Mouse (Mus musculus) olfactory bulb, adult 2 months (tissue): ENCODE measurements around the gene Arid3a. TPM values are rescaled to one million over a fixed set of nuclear protein-coding genes. Genes with fewer than 3 reads are reported as not detected.
A peak's percentile ranks its signal among the peaks of the same experiment; 100 is the strongest.

Source experiments
- H3K27ac ChIP-seq: fragments of 200-500 bp; 2 replicates; pipeline ENCODE4 v1.5.1; 2012; ENCODE audit warnings: low read depth, low read length; ENCODE audit not compliant: insufficient read depth
- H3K4me1 ChIP-seq: fragments of 200-500 bp; 2 replicates; pipeline ENCODE4 v1.6.1; 2012; ENCODE audit warnings: low read length; ENCODE audit not compliant: control insufficient read depth, insufficient read depth
- H3K4me3 ChIP-seq: fragments of 200-500 bp; 2 replicates; pipeline ENCODE4 v1.5.1; 2012; ENCODE audit warnings: mild to moderate bottlenecking, low read depth, low read length, moderate library complexity; ENCODE audit not compliant: insufficient read depth
- CTCF ChIP-seq: fragments of 200-500 bp; IDR thresholded peaks from 2 replicates; pipeline ENCODE4 v1.5.1; 2012; ENCODE audit warnings: low read depth, mild to moderate bottlenecking, low read length, moderate library complexity; ENCODE audit not compliant: insufficient read depth
- POLR2A ChIP-seq: fragments of 200-500 bp; IDR thresholded peaks from 2 replicates; pipeline ENCODE4 v1.6.1; 2012; ENCODE audit warnings: mild to moderate bottlenecking, low read depth, low read length, moderate library complexity; ENCODE audit not compliant: insufficient read depth
- WGBS: fragments of 180-500 bp; shearing (Covaris S2); methylation state at CpG from one replicate; pipeline ENCODE4 v1.1.7; 2018; 5-methylcytosine and 5-hydroxymethylcytosine counted together
- polyA plus RNA-seq: library from polyadenylated mRNA; stranded (reverse); fragments of >200 nt; gene quantifications from 2 replicates; pipeline ENCODE4 v1.2.4, GENCODE M21; 2012; ENCODE audit warnings: low replicate concordance; ENCODE audit not compliant: missing spikeins, insufficient read depth, insufficient read length

Gene Arid3a
- polyA plus RNA-seq, 1 experiment = not detected

DNA sequence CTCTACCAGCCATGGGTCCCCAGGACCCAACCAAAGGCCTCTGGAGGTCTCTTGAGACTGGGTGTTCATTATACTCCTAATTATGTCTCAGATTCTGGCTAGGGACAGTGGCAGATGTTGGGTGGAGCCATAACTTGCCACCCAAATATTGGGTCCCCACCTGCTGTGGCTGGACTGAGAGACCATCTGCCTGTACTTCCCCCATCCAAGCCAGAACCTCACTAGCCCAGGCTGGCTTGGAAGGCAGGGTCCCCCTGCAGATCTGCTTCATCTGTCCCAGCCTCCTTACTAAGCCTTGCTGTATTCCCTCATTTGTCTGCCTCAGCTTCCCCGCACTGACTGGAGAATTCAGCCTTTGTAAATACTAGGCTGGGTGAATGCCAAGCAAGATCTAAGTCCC lies 41.3 kb downstream of the Arid3a start:
- peaks cover 7% of the 10 kb centered on the region; the same call in 1 of the 2 replicates for H3K4me1 ChIP-seq
- H3K27ac ChIP-seq = no peak overlapping the region
- 59% methylated on average over 1 of the region's 1 CpGs for WGBS
- no peak for TF ChIP-seq POLR2A
- no peak for TF ChIP-seq CTCF
- H3K4me3 ChIP-seq = no peak overlapping the region

DNA sequence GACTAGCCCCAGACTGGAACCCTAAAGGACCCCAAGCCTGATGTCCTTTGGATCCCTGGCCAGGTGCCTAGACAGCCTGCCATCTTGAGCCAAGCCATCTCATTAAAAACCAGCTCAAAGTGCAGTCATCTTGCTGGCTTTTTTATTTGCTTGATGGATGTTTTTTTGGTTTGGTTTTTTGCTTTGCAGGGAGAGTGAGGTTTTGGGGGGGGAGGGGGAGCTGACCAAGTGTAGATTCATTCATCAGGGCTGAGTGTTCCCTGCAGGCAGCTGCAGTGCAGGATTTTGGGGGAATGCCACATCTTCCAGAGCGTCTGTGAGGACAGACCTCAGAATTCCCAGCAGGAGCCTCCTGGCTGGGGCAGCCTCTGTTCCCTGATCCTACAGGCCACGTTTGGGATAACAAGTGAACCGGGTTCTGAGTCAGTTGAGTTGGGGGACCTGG lies 42.3 kb downstream of the Arid3a start:
- Histone ChIP-seq H3K4me1 (peaks cover 7% of the 10 kb centered on the region; the same call in 1 of the 2 replicates), H3K27ac (no peak overlapping the region), H3K4me3 (no peak overlapping the region)
- TF ChIP-seq POLR2A (no peak), CTCF (no peak)
- WGBS = 26% methylated on average over 3 of the region's 3 CpGs

DNA sequence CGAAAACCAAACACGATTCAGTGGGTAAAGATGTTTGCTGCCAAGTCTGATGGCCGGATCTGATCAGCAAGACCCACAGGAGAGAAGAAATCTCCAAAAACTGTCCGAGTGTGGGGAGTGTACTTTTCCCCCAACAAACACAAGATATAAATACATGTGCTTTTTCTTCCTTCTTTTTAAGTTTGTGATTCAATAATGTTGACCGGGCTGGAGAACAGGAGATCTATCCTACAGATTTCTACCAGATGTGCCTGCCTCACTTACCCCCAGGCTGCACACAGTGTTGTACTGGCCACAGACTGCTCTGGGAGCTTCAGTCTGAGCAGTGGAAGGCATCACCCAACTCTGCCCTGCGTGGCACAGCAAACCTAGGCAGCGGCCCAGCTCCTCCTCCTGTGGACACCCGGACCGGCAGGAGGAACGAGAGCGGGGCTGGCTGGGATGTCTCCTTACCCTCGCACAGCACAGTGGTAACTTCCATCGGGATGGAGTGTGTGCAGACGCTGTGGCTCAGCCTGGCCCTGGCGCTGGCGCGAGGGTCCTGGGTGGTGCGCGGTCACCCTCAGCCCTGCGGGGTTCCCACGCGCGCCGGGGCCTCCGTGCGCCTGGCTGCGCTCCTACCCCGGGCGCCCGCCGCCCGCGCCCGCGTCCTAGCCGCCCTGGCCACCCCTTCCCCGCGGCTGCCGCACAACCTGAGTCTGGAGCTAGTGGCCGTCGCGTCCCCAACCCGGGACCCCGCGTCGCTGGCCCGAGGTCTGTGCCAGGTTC lies 43.8 kb downstream of the Arid3a start, which contains the start of gene Grin3b:
Gene Grin3b, plus strand, starts transcription at position 301 of the 768 bp plus-strand sequence.
- WGBS = 7% methylated on average over 47 of the region's 47 CpGs
- Histone ChIP-seq H3K27ac (no peak within 1 kb of the TSS), H3K4me1 (peaks cover 7% of the 10 kb centered on the region; the same call in 1 of the 2 replicates), H3K4me3 (peak within 1 kb of the TSS; percentile 23)
- TF ChIP-seq POLR2A = no peak
- no peak for TF ChIP-seq CTCF

DNA sequence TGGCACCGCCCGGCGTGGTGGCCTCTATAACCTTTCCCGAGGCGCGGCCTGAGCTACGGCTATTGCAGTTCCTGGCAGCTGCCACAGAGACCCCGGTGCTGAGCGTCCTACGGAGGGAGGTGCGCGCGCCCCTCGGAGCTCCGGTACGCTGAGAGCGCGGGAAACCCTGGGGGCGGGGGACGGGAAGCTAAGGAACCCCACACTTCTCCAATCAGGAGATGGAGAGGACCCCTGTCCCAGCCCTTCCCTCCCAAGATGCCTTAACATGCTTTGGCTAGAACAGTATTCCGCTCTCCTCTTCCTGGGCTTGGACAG lies 44.3 kb downstream of the Arid3a start:
- H3K4me3 ChIP-seq = peak overlapping the region; percentile 23
- TF ChIP-seq CTCF = no peak
- TF ChIP-seq POLR2A = no peak
- 7% methylated on average over 21 of the region's 21 CpGs for WGBS
- H3K4me1 ChIP-seq = peaks cover 7% of the 10 kb centered on the region; the same call in 1 of the 2 replicates
- no peak overlapping the region for H3K27ac ChIP-seq

DNA sequence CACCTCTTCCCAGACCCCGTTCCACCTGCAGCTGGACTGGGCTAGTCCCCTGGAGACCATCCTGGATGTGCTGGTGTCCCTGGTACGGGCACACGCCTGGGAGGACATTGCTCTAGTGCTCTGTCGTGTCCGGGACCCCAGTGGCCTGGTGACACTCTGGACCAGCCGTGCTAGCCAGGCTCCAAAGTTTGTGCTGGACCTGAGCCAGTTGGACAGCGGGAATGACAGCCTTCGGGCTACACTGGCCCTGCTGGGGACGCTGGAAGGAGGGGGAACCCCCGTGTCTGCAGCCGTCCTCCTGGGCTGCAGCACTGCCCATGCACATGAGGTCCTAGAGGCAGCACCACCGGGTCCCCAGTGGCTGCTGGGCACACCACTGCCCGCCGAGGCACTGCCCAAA lies 46.0 kb downstream of the Arid3a start:
- Histone ChIP-seq H3K4me3 (no peak overlapping the region), H3K4me1 (peaks cover 7% of the 10 kb centered on the region; the same call in 1 of the 2 replicates), H3K27ac (no peak overlapping the region)
- TF ChIP-seq CTCF (no peak), POLR2A (no peak)
- 37% methylated on average over 14 of the region's 14 CpGs for WGBS

DNA sequence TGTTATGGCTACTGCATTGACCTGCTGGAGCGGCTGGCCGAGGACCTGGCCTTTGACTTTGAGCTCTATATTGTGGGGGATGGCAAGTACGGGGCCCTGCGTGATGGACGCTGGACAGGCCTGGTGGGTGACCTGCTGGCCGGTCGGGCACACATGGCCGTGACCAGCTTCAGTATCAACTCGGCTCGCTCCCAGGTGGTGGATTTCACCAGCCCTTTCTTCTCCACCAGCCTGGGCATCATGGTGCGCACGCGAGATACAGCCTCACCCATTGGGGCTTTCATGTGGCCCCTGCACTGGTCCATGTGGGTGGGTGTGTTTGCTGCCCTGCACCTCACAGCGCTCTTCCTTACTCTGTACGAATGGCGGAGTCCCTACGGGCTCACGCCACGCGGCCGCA lies 47.2 kb downstream of the Arid3a start:
- Histone ChIP-seq H3K4me3 (no peak overlapping the region), H3K27ac (no peak overlapping the region), H3K4me1 (peaks cover 7% of the 10 kb centered on the region; the same call in 1 of the 2 replicates)
- WGBS = 90% methylated on average over 21 of the region's 21 CpGs
- no peak for TF ChIP-seq CTCF
- no peak for TF ChIP-seq POLR2A

DNA sequence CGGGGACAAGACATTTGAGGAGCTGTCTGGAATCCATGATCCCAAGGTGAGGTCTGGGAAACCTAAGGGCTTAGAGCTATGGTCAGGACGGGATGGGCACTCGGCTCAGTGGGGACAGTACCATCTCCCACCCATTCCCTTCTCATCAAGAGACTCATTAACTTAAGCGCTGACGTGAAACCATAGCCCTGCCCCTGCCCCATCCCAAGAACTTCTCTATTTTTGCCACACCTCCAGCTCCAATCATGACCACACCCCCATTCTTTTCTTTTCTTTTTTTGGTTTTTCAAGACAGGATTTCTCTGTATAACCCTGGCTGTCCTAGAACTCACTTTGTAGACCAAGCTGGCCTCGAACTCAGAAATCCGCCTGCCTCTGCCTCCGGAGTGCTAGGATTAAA lies 47.8 kb downstream of the Arid3a start:
- no peak overlapping the region for H3K27ac ChIP-seq
- TF ChIP-seq CTCF (no peak), POLR2A (no peak)
- WGBS = 87% methylated on average over 8 of the region's 8 CpGs
- H3K4me3 ChIP-seq = no peak overlapping the region
- peaks cover 7% of the 10 kb centered on the region; the same call in 1 of the 2 replicates for H3K4me1 ChIP-seq

DNA sequence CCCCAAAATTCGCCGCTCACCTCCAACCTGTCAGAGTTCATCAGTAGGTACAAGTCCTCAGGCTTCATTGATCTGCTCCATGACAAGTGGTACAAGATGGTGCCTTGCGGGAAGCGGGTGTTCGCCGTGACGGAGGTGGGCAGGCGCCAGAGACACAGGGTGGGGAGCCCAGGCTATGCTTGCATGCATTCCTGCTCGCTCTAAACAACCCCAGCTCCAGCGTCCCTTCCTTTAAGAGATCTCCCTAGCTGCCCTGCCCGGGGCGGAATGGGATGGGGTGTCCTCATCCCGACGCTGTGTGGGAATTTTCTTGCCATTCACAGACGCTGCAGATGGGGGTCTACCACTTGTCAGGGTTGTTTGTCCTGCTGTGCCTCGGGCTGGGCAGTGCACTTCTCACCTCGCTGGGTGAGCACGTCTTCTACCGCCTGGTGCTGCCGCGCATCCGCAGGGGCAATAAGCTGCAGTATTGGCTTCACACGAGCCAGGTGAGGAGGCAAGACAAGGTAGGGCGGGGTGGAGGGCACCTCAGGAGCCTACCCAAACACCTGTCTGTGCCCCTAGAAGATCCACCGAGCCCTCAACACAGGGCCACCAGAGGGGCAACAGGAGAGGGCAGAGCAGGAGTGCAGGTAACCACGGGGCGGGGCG lies 49.4 kb downstream of the Arid3a start:
- 89% methylated on average over 28 of the region's 28 CpGs for WGBS
- Histone ChIP-seq H3K27ac (no peak overlapping the region), H3K4me1 (peaks cover 8% of the 10 kb centered on the region), H3K4me3 (no peak overlapping the region)
- TF ChIP-seq POLR2A (no peak), CTCF (no peak)

DNA sequence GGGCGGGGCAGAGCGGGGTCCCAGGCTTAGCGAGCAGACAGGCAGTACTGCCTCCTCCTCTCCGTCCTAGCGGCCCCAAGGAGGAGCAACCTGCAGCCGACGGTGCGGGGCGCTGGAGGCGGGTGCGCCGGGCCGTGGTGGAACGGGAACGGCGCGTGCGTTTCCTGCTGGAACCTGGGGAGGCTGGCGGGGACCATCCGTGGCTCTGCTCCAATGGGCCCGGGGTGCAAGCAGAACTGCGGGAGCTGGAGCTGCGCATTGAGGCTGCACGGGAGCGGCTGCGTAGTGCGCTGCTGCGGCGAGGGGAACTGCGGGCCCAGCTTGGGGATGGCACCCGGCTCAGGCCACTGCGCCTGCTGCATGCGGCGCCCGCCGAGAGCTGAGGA lies 49.9 kb downstream of the Arid3a start:
- Histone ChIP-seq H3K27ac (no peak overlapping the region), H3K4me1 (peaks cover 13% of the 10 kb centered on the region), H3K4me3 (no peak overlapping the region)
- no peak for TF ChIP-seq POLR2A
- no peak for TF ChIP-seq CTCF
- 79% methylated on average over 36 of the region's 36 CpGs for WGBS
